Mouse (Mus musculus) gonadal fat pad, adult 2 months (tissue): ENCODE results near the gene Fmnl2. TPM values are rescaled to one million over a fixed set of nuclear protein-coding genes. Genes with fewer than 3 reads are reported as not detected.

Experiments
- DNase-seq: peaks from one replicate; pipeline ENCODE4 v3.0.0-alpha.2; 2012; ENCODE audit warnings: low read depth
- polyA plus RNA-seq: library from polyadenylated mRNA; depleted of rRNA; stranded (reverse); fragments of >200 nt; gene quantifications from 2 replicates; pipeline ENCODE4 v1.2.3, GENCODE M21; 2012

Gene Fmnl2
- polyA plus RNA-seq, 1 experiment: 3.0 TPM

DNA sequence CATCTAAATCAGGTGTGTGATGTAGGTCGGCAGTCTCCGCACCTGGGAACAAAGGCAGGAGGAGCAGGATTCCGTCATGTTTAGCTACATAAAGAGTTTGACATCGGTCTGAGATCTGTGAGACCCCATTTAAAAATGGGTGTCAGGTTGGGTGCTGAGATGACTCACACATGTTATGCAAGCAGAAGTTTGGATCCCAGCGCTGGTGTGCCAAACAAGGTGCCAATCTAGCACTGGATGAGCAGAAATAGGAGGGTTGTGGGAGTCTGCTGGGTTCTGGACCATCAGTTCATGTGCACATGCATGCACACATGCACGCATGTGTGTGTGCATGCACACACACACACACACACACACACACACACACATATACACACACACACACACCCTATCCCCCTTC is 129.4 kb downstream of the Fmnl2 start:
- DNase-seq: no peak

DNA sequence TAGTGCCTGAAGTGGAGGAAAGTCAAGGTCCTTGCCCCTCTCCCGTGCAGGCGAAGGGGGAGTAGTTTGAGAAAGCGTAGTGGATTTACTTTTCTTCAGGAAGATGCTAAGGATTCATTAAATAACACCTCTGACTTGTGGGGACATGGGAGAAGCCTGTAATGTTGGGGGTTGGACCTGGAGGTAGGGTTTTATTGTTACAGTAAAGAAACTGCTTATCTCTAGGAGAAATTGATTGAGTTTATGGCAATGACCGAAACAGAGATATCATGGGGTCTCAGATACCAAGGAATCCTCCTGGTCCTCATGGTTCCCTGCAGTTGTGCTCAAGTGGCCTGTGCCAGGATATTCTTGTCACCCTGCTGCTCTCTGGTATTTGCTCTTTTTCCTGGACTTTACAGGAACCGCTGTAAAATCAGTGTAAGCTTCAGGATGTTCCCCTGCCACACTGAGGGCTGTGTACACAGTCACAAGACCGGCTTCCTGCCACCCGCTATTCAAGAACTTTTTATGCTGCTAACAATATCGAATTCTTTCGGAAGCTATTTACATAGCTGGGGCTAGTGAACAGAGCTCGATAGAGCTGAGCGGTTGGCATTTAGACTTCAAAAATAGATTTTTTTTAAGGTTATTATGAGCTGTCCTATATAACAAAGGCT is 130.1 kb downstream of the Fmnl2 start:
- DNase-seq: no peak

DNA sequence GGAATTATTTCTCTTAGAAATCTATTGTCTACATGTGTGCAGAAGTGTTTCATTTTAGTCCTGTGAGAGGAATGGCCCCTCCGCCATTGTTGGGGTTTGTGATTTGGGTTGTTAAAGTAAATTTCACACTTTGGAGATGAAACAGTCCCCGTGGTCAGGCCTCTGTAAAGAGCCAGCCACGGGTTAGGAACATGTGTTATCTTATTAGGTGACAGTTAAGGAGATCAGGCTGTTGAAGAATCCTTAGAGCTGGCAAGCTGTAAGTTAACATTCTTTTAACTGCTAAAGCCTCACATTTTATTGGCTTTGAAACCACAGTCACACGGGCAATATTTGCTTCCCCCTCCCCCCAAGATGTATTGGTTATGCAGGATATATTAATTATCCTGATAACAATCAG is 131.7 kb downstream of the Fmnl2 start:
- DNase-seq: no peak

DNA sequence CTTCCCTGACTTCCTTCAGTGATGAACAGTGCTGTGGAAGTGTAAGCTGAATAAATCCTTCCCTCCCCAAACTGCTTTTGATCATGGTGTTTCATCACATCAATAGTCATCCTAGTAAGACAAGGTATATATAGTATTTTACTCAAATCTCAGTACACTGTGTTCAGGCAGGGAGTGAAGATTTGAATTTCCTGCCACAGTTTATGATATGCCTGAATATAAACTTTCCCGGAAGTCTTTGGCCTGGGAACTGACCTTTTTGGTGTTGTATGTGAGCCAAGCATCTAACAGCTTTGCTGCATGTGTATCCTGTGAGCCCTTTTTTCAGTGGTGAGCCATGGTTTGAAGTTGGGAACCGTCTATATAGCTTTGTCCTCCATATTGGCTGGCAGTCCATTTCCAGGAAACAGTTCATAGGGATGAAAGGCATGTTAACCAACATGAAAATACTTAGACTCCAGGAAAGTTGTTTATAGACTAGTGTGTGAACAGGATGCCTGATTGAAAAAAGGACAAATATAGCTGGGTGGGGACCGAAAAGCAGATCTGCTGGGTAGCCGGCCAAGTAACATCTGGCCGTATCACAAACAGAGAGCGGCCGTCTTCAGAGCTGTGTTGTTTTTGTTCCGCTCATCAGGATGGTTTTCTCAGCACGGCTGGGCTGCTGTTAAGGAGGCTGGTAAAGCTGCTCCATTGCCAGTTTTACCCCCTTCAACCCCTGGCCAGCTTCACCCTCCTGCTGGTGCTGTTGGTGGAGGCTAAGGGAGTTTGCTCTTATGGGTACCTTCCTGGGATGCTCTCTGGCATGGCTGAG is 133.4 kb downstream of the Fmnl2 start:
- no peak for DNase-seq

DNA sequence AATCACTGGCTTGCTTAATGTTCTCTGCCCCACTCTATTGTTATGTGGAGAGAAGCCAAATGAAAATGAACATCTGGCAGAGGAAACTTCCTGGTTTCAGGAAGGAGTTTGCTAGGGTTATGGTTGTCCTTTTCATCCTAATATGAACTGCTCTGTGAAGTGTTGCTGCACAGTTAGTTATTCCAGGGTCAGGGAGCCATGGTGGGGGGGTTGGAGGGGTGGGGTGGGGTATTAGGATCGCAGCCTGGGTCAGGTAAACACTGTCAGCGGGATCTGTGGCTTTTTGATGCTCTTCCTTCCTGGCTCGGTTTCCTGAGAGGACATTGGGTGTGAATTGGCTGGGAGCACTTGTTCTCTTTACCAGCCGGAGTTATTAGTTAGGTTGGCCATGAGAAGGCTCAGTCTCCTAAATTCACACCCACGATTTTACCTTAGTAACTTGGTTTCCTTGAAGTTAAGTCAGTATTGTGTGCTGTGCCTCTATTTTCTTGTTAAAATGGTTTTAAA is 134.1 kb downstream of the Fmnl2 start:
- DNase-seq: no peak

DNA sequence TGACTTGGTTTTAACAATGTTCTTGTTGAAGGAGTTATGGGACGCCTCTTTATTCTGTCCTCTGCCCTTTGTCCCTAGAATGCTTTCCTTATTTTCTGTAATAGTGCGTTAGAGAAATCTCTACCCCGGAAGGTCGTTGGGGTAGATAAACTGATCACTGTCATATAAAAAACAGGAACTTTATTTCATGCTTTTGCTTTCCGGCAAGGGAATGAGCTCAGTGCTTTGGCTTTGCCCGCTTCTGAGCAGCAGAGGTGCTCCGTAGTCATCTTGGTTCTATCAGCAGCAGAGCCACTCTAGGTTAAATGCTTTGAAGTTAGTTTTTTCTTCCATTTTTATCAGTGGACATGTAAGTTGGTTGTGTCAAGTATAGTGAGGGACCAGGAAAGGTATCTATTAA is 135.6 kb downstream of the Fmnl2 start:
- no peak for DNase-seq

DNA sequence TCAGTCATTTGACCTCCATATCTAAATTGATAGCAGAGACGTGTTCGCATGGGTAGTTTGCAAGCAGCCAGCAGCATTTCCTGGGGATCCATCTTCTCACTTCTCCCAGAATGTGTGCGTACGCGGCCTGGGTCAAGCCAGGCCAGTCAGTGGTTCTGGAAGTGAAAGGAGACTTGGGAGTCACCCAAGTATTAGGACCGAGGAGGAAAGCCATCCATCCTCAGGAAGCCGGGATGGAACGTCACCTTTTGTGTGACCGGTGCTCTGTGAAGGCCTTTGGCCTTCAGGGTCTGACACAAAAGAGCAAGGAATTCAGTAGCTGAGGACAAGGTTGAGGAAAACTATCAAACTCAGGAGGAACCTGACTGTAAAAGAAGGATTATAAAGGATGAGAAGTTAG is 136.9 kb downstream of the Fmnl2 start:
- no peak for DNase-seq

DNA sequence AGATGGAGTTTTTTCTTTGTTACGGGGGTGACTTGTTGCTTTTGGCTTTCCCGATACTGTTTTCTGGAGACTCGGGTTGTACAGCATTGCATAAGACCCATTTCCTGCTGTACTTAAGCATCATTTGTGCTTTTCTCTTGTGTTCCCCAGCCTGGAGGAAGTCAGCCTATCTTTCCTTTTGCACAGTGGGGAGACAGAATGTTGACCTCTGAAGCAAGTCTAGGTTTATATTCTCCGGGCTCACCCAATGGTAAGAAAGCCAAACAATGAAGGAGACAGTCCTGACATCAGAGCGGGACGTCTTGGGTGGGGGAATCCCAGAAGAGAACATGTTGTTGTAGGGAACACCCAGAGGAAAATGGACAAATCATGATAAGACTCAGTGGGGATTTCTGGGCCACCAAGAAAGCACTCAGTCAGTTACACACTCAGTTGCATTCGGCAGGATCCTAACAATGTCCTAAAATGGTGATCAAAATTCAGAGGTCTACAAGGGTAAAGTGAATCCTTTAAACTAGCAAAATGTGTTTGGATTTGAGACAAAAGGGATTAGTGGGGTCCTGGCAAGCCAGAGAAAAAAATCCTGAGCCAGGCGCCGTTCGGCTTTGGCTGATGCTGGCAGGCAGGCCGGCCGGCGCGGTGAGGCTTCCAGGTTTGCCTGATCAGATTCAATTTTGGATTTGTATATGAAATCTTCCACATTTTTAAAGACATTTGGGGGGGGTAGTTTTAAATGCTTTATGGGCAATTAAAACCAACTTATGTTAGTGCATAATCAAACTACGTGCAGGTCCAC is 140.5 kb downstream of the Fmnl2 start:
- DNase-seq: no peak

DNA sequence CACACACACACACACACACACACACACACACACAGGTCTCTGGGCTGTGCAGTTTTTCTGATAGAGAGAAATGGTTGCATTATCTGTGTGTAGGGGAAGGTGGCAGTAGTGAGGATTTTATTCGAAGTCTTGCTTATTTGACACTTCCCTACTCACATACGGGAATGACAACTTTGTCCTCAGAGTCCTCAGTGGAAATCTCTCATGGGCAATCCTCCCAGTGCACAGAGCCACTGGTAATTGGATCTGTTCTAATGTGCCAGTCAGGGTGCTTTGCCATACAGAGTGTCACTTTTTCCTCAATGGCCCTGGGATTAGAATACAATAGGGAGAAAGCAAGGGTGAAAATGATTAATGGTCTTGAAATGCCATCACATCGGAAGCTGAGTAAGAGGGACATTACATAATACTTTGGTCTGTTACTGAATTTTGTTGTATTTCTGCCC is 141.9 kb downstream of the Fmnl2 start:
- no peak for DNase-seq

DNA sequence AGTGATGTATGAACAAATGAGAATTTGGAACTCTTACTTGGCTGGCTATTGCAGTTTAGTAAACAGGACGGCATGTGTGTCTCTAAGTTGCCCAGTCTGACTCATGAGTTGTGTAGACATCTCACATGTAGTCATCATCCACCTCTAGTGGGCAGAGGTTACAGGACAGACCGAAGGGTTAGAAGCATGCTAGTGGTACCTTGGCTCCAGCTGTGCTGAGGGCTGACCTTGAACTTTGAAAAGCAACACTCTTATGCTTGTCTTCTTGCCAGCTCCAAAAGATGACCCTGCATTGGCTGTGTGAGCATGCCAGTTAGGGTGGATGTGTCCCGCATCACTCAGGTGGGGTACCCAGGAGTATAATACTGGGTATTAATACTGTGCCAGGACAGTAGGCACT is 142.8 kb downstream of the Fmnl2 start:
- DNase-seq: no peak

DNA sequence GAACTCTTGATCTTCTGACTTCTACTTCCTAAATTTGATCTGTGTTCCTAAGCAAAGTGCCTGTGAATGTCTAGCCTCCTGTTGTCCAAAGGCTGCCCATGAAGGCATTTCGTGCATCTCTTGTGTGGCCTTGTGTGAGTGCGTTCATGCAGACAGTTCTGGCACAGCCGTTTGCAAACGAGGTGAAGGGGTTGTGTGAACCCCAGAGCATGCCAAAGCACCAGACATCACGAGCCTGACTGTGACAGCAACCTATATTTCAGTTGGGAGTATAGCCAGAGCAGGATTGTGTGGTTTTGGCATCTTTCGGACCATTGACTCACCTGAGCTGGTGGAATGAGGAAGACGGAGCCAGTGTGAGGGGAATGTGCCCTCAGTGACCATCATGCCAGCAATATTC is 148.5 kb downstream of the Fmnl2 start:
- DNase-seq: no peak

DNA sequence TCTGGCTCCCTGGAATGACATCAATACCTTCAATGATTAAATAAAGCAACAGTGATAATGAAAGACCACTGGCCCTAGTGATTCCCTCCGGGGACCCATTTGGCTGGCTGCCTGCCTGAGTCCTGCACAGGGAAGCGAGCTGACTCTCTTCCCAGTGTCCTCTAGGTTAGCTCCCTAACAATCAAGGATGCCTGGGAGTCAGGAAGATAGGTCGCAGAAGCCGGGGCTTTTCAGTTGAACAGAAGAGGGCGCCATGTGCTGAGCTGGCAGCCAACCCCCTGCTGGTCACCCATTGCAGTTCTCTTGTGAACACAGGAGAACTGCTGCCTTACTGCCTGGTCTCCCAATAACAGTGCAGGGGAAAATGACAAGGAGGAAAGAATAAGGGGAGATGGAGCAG is 149.5 kb downstream of the Fmnl2 start:
- DNase-seq: no peak

DNA sequence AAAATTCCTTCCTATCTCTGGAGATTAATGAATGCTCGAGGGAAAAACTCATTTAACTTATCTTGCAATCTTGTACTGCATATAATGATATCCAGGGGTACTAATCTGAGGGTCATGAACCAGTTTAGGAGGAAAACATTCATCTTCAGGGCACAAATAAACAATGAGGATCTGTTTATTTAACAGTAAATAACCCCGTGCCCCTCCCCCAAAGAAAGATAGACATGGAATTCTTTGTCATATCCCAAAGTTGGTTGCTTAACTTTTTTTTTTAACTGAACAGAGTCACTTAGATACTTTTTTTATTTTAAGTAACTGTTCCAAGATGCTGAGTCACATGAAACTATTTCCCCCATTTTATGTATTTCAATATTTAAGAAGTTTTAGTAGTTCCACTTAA is 155.4 kb downstream of the Fmnl2 start:
- DNase-seq: no peak

DNA sequence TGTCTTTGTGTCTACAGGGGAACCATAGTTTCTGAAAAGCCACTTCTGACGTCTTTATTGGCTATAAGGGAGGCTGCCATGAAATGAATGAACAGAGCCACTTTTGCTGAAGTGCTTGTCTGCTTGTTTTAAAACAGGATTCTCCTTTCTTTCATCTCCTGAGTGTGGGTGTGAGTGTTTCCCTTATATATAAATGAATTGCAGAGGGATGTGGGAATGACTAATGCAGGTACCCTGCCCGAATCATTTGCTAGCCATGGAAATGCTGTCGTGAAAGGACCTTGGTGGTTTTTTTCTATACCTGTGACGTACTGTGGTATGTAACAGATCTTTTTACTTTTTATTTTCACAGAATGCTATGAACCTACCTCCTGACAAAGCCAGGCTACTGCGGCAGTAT is 156.8 kb downstream of the Fmnl2 start:
- DNase-seq: no peak

DNA sequence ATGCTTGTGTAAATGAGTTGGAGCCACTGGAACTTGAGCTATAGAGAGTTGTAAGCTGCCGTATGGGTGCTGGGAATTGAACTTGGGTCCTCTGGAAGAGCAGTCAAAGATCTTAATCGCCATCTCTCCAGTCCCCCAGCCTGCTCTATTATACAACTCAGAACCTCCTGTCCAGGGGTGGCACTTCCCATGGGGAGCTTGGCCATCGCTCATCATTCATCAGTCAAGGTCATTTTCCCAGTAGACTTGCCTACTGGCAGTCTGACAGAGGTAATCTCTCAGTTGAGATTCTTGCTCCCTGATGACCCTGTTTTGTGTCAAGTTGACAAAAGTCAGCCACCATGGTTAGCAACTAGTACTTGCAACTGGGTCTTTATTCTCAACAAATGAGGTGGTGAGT is 165.3 kb downstream of the Fmnl2 start:
- DNase-seq: no peak

DNA sequence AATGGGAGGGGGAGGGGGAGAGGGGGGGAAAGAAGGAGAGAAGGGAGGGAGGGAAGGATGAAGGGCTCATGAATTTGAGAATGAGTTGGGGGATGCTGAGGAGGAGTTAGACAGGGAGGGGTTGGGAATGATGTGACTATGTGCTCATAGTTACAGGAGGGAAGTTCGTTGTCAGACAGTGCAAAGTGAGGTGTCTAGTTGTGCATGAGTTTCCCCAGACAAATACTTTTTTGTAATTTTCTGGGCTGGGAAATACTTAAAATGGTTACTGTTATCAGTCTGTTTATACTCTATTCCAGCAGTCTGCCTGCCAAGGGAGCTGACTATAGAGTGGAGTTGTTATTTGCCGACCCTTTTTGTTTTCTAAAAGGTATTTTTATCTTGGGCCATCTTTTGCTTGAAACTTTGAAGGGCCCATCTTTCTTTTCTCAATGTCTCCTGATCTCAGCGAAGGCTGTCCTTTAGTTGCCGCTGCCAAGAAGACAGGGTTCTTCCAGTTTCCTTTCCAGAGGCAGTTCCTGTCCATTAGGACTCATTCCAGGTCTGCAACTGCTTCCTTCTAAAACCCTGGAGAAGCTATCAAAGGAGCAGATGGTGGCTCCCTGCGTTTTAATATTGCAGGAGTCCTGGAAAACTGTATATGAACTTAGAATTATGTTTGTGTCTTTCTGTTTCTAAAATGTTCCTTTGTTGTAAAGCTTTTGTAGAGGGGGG is 168.6 kb downstream of the Fmnl2 start:
- DNase-seq: no peak

DNA sequence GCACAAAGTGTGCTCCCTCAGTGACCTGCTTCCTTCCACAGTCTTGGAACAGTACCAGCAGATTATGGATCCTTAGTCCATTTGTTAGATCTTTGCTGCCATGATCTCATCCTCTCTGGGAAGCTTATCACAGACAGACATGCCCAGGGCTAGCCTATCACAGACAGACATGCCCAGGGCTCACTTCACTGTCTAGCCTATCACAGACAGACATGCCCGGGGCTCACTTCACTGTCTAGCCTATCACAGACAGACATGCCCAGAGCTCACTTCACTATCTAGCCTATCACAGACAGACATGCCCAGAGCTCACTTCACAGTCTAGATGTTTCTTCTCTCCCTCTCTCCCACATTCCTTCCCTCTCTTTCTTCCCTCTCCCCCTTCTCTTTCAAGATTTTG is 171.2 kb downstream of the Fmnl2 start:
- DNase-seq: no peak

DNA sequence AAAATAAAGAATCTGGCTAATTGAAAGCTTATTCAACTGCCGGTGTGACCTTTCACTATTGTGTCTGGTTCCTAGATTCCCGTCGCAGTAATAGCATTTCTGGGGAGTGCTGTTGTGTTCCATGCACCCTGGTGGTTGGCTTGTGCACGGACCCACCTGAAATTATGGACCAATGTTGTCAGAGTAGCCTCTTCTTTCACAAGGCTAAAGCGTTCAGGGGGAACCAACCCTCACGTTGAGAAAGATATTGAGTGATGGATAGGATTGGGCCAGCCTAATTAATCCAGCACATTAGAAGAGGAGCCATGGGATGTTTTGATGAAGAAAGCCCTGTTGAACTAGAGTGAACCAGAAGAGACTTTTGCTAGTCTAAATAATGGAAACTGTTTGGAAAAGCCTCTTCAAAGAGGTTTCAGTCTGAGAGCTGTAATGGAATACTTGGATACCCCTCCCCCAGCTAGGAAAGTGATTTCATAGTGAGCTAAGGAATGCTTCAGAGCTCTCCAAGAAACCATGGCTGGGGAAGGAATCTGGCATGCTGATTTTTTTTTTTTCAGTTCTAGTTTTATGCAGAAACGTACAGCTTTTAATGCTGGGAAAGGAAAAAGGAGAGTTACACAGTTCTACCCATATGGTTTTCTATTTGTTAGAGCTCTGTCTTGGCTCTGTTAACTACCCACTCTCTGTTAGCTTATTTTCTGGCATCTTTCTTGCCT is 172.2 kb downstream of the Fmnl2 start:
- DNase-seq: no peak

DNA sequence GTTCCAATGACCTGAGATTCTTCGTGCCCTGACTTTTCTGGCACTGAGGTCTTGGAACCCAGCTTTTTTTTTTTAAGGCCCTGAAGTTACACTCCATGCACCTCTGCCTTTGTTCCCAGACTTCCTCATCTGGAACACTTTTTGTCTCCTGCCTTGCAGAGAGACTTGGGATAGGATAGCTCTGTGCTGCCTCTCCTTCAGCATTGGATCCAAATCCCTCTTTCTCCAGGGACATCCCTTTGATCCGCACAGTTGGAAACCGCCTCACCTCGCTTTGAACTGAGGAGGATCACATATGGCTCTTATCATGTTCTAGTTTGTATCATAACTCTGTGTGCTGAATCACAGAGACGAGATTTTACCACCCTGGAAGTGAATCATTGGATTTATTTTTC is 172.8 kb downstream of the Fmnl2 start:
- no peak for DNase-seq

DNA sequence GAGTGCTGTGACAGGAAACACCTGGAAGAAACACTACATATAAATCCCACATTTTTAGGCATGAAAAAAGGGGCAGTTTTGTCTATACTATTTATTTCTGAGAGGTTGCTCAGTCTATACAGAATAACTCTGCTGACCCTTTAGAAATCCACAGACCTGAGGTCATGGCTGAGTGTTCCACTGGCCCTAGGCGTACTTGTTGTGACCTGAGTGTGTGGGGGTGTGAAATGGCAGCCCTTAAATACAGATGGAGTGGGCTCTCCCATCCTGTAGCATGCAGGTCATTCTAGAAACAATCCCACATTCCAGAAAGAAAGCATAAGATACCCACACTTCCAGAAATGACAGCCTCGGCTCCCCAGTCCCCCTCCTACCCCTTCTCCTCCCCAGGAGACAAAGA is 180.6 kb downstream of the Fmnl2 start:
- no peak for DNase-seq

DNA sequence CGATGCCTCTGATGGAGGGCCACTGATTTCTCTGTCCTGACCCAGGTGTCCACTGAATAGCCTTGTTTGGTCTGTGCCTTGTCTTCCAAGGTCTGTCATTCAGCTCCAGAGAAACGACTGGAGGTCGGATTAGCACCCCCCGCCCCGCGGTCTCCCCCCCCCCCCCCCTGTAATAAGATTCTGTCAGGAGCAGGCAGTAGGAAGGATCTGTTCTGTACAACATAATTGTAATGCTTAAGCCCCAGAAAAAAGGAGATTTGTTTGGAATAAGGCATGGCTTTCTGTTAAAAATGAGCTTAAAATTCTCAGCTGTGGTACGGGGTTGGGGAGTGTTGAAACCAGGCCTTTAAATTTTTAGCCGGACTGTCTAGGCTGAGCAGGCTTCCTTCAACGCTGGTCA is 181.1 kb downstream of the Fmnl2 start:
- DNase-seq: no peak
